Comparison of ENCODE assay signal across 20 mouse cellular contexts in genomic region chr11:97210728-97211400, GRCm38 (mm10). TPM values are rescaled to one million over a fixed set of nuclear protein-coding genes. Genes with fewer than 3 reads are reported as not detected.
A peak's percentile ranks its signal among the peaks of the same experiment; 100 is the strongest.
DNase-seq lines count a peak whose midpoint lies in the region; ATAC-seq lines count a peak whose summit lies in the region.
"Had no signal": no experiment of that assay in that cellular context is flagged by ENCODE, and none has a peak within 500 bp of the region (broad histone marks: within the 10 kb centered on the region; RNA-seq: fewer than 3 reads in every experiment).

No protein-coding gene starts in this region.

- H3K9ac ChIP-seq in liver, embryonic 15.5 days = no peak overlapping the region
- no peak overlapping the region for H3K9ac ChIP-seq in kidney, embryonic 16.5 days (replicated peaks; ENCODE audit: low read length)
- no peak overlapping the region for H3K9ac ChIP-seq in stomach, embryonic 14.5 days (replicated peaks; ENCODE audit: low read depth, low read length)
- H3K9ac ChIP-seq: forebrain, postnatal 0 days; hindbrain, embryonic 14.5 days; liver, embryonic 14.5 days; midbrain, embryonic 15.5 days had no signal

- H3K4me2 ChIP-seq in liver, embryonic 15.5 days = no peak overlapping the region
- no peak overlapping the region for H3K4me2 ChIP-seq in kidney, embryonic 16.5 days (replicated peaks; ENCODE audit: low read depth, low read length)
- H3K4me2 ChIP-seq in stomach, embryonic 14.5 days (replicated peaks; ENCODE audit: low read depth, low read length) = no peak overlapping the region
- H3K4me2 ChIP-seq: heart, embryonic 11.5 days; hindbrain, embryonic 14.5 days; midbrain, embryonic 15.5 days had no signal

- H3K27me3 ChIP-seq in liver, embryonic 15.5 days = no peaks in the 10 kb centered on the region
- H3K27me3 ChIP-seq in kidney, embryonic 16.5 days (ENCODE audit: insufficient read depth, low read length) = no peaks in the 10 kb centered on the region
- no peaks in the 10 kb centered on the region for H3K27me3 ChIP-seq in stomach, embryonic 14.5 days (ENCODE audit: control insufficient read depth, insufficient read depth, low read length)
- H3K27me3 ChIP-seq: midbrain, embryonic 15.5 days had no signal

- H3K9me3 ChIP-seq in liver, embryonic 15.5 days (replicated peaks) = no peaks in the 10 kb centered on the region
- no peaks in the 10 kb centered on the region for H3K9me3 ChIP-seq in kidney, embryonic 16.5 days (ENCODE audit: low read length)
- H3K9me3 ChIP-seq in stomach, embryonic 14.5 days (ENCODE audit: control insufficient read depth, low read depth, low read length) = no peaks in the 10 kb centered on the region
- H3K9me3 ChIP-seq: G1E; midbrain, embryonic 15.5 days had no signal

- H3K4me1 ChIP-seq in liver, embryonic 15.5 days (replicated peaks) = peaks cover 18% of the 10 kb centered on the region
- no peaks in the 10 kb centered on the region for H3K4me1 ChIP-seq in kidney, embryonic 16.5 days (ENCODE audit: insufficient read depth, low read length)
- H3K4me1 ChIP-seq in stomach, embryonic 14.5 days (ENCODE audit: control insufficient read depth, insufficient read depth, low read length) = no peaks in the 10 kb centered on the region
- H3K4me1 ChIP-seq: midbrain, embryonic 15.5 days had no signal

- H3K27ac ChIP-seq in liver, embryonic 15.5 days (replicated peaks) = peak overlapping the region; percentile 56
- H3K27ac ChIP-seq in kidney, embryonic 16.5 days (ENCODE audit: low read length) = peak overlapping the region; percentile 20; the same call in 1 of the 2 replicates
- peak overlapping the region; percentile 59; the same call in 1 of the 2 replicates for H3K27ac ChIP-seq in stomach, embryonic 14.5 days (ENCODE audit: low read length)
- H3K27ac ChIP-seq: hindbrain, embryonic 14.5 days; liver, embryonic 14.5 days; macrophage; midbrain, embryonic 15.5 days had no signal

- peaks cover 67% of the 10 kb centered on the region for H3K36me3 ChIP-seq in liver, embryonic 15.5 days (replicated peaks)
- H3K36me3 ChIP-seq in kidney, embryonic 16.5 days (ENCODE audit: insufficient read depth, low read length) = peaks cover 49% of the 10 kb centered on the region
- peaks cover 59% of the 10 kb centered on the region for H3K36me3 ChIP-seq in stomach, embryonic 14.5 days (ENCODE audit: control insufficient read depth, insufficient read depth, low read length)

- DNase-seq in embryo, embryonic 10.5 days (ENCODE audit: low spot score) = peak; percentile 28
- DNase-seq in embryo, embryonic 10 days (ENCODE audit: low spot score) = no peak
- DNase-seq in liver = no peak
- no peak for DNase-seq in urinary bladder, postnatal 10 days (ENCODE audit: low spot score)
- DNase-seq: cerebellum, postnatal 14 days; forebrain, postnatal 0 days; heart, postnatal 14 days; right cerebral cortex, adult 18-20 months; thymus, postnatal 4 days had no signal

- peak; percentile 51 for ATAC-seq in liver, embryonic 15.5 days (ENCODE audit: insufficient read depth)
- no peak for ATAC-seq in kidney, embryonic 16.5 days (ENCODE audit: low FRiP score, low TSS enrichment)
- no peak for ATAC-seq in stomach, embryonic 14.5 days (ENCODE audit: insufficient number of reproducible peaks, insufficient read depth, low FRiP score, low read depth)
- ATAC-seq in erythroblast, adult 5-6 weeks (replicated peaks; ENCODE audit: low FRiP score, poor library complexity, severe bottlenecking) = no peak
- ATAC-seq: CD4-positive, CD25-positive, alpha-beta regulatory T cell, adult 4 months; forebrain, postnatal 0 days; midbrain, embryonic 15.5 days had no signal

- H3K4me3 ChIP-seq in liver, embryonic 15.5 days (replicated peaks) = no peak overlapping the region
- no peak overlapping the region for H3K4me3 ChIP-seq in kidney, embryonic 16.5 days (ENCODE audit: low read length)
- no peak overlapping the region for H3K4me3 ChIP-seq in stomach, embryonic 14.5 days (ENCODE audit: low read depth, low read length)
- H3K4me3 ChIP-seq: midbrain, embryonic 15.5 days had no signal

- 69% methylated on average over 9 of the region's 9 CpGs for WGBS in liver, embryonic 15.5 days (ENCODE audit: insufficient replicate concordance)
- WGBS in kidney, embryonic 16.5 days = 62% methylated on average over 9 of the region's 9 CpGs
- WGBS in stomach, embryonic 14.5 days = 70% methylated on average over 9 of the region's 9 CpGs

RNA-seq across cellular contexts. Expression of gene Kpnb1, which starts 23.2 kb away (rescaled TPM):
- polyA plus RNA-seq in liver, embryonic 15.5 days (2015; fragmentation: Nextera tagmentation; extraction: Ambion mirVana) = 18.4 and 18.6 TPM in 2 replicates
- polyA plus RNA-seq in kidney, embryonic 16.5 days (2015; fragmentation: Nextera tagmentation; extraction: Ambion mirVana) = 51.0 and 54.6 TPM in 2 replicates
- polyA plus RNA-seq in stomach, embryonic 14.5 days (2014; fragmentation: Nextera tagmentation; extraction: Ambion mirVana) = 65.1 and 67.7 TPM in 2 replicates
- total RNA-seq in erythroblast, adult 5-6 weeks (2015; ENCODE audit: low replicate concordance) = 30.6 and 42.6 TPM in 2 replicates
- 102 and 119 TPM in 2 replicates for total RNA-seq in erythroblast, adult 5-6 weeks (2017; ENCODE audit: low replicate concordance)

RNA-seq across cellular contexts. Expression of gene Tbkbp1, which starts 59.6 kb away (rescaled TPM):
- polyA plus RNA-seq in liver, embryonic 15.5 days (2015; fragmentation: Nextera tagmentation; extraction: Ambion mirVana) = 1.9 and 2.1 TPM in 2 replicates
- polyA plus RNA-seq in kidney, embryonic 16.5 days (2015; fragmentation: Nextera tagmentation; extraction: Ambion mirVana) = 4.0 TPM in 2 replicates
- 3.7 TPM in 2 replicates for polyA plus RNA-seq in stomach, embryonic 14.5 days (2014; fragmentation: Nextera tagmentation; extraction: Ambion mirVana)
- total RNA-seq in erythroblast, adult 5-6 weeks (2015; ENCODE audit: low replicate concordance) = 0.96 and 2.7 TPM in 2 replicates
- 0.70 and 6.3 TPM in 2 replicates for total RNA-seq in erythroblast, adult 5-6 weeks (2017; ENCODE audit: low replicate concordance)
